Mouse (Mus musculus) stomach, embryonic 16.5 days (tissue): ENCODE measurements at regions not wholly inside any gene's neighbourhood (a gene's known extent, or its start where the extent isn't known, plus 50 kb on each side); places are given as distances from the start of the nearest gene placed in this dataset.

Experiments
- ATAC-seq: fragments of 200-750 bp; cut with Nextera tagmentation; 2 replicates; pipeline ENCODE4 v1.8.0; 2017; ENCODE audit warnings: moderate number of reproducible peaks, moderate TSS enrichment; ENCODE audit not compliant: insufficient read depth, low FRiP score
- H3K27ac ChIP-seq: fragments of 300-500 bp; sonication (generic); 2 replicates; pipeline ENCODE4 v1.5.1; 2014; ENCODE audit warnings: low read length
- H3K27me3 ChIP-seq: fragments of 300-500 bp; sonication (generic); 2 replicates; pipeline ENCODE4 v1.6.1; 2014; ENCODE audit warnings: low read length, control low read depth, mixed read lengths; ENCODE audit not compliant: control insufficient read depth, insufficient read depth
- H3K36me3 ChIP-seq: fragments of 300-500 bp; sonication (generic); 2 replicates; pipeline ENCODE4 v1.6.1; 2014; ENCODE audit warnings: low read length; ENCODE audit not compliant: control insufficient read depth, insufficient read depth
- H3K4me1 ChIP-seq: fragments of 300-500 bp; sonication (generic); 2 replicates; pipeline ENCODE4 v1.6.1; 2014; ENCODE audit warnings: low read length, control low read depth, mixed read lengths; ENCODE audit not compliant: control insufficient read depth, insufficient read depth
- H3K4me2 ChIP-seq: fragments of 300-500 bp; sonication (generic); 2 replicates; pipeline ENCODE4 v1.6.1; 2014; ENCODE audit warnings: low read depth, low read length, mixed read lengths
- H3K4me3 ChIP-seq: fragments of 300-500 bp; sonication (generic); replicated peaks from 2 replicates; pipeline ENCODE4 v1.5.1; 2014; ENCODE audit warnings: mild to moderate bottlenecking, low read length
- H3K9ac ChIP-seq: fragments of 300-500 bp; sonication (generic); 2 replicates; pipeline ENCODE4 v1.6.1; 2014; ENCODE audit warnings: low read length
- H3K9me3 ChIP-seq: fragments of 300-500 bp; sonication (generic); replicated peaks from 2 replicates; pipeline ENCODE4 v1.6.1; 2016; ENCODE audit warnings: low read length, control low read depth; ENCODE audit not compliant: control insufficient read depth
- WGBS: fragments of 180-500 bp; shearing (Covaris S2); extraction: QIAGEN DNeasy Blood & Tissue Kit; methylation state at CpG from one replicate; pipeline ENCODE4 v1.1.7; 2014; 5-methylcytosine and 5-hydroxymethylcytosine counted together

DNA sequence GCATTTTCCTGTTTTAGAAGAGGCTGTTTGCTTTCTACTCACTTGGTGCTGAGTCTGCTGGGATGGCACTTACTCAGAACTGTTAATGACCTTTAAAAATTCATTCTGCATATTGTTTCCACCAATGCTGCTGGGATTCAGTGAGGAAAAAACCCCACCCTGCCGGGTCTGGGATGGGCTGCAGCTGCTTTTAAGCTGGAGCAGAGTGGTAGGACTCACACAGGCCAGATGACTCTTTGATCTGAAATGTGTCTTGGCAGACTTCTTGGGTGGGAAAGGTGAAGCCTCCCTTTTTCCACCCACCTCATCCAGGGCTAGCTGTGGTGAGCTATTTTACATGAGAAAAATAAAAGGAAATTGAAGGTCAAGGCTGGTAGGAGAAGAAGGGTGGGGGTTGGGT lies 56.4 kb upstream of the Ddhd1 start:
- Histone ChIP-seq H3K4me3 (no peak overlapping the region), H3K9me3 (no peaks in the 10 kb centered on the region), H3K4me2 (no peak overlapping the region), H3K4me1 (no peaks in the 10 kb centered on the region), H3K27me3 (no peaks in the 10 kb centered on the region), H3K36me3 (no peaks in the 10 kb centered on the region), H3K9ac (no peak overlapping the region), H3K27ac (no peak overlapping the region)
- no peak for ATAC-seq
- WGBS: 21% methylated on average over 1 of the region's 1 CpGs

GRCm38 (mm10) chr14:45714786-45715185 lies 56.8 kb upstream of the Ddhd1 start:
- Histone ChIP-seq H3K36me3 (no peaks in the 10 kb centered on the region), H3K4me3 (no peak overlapping the region), H3K9me3 (no peaks in the 10 kb centered on the region), H3K27ac (no peak overlapping the region), H3K27me3 (no peaks in the 10 kb centered on the region), H3K4me1 (no peaks in the 10 kb centered on the region), H3K4me2 (no peak overlapping the region), H3K9ac (no peak overlapping the region)
- ATAC-seq: no peak

DNA sequence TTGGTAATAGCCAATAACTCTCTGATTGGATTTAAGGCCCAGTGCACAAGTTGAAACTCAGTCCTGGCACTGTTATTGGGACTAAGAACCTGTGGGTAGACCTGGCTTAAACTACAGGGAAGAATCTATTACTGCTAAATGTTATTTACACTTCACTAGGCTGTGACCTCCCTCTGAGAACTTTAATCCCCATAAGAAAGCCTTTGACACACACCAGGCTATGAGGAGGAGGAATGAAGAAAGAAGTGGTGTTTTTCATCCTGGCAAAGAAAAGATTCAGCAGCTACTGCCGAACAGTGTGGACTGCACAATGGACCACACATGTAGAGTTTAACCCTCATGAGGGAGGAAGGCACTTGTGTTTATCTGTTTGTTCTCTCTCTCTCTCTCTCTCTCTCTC lies 58.2 kb upstream of the Ddhd1 start:
- no peak overlapping the region for H3K9ac ChIP-seq
- H3K4me2 ChIP-seq: no peak overlapping the region
- H3K36me3 ChIP-seq: no peaks in the 10 kb centered on the region

DNA sequence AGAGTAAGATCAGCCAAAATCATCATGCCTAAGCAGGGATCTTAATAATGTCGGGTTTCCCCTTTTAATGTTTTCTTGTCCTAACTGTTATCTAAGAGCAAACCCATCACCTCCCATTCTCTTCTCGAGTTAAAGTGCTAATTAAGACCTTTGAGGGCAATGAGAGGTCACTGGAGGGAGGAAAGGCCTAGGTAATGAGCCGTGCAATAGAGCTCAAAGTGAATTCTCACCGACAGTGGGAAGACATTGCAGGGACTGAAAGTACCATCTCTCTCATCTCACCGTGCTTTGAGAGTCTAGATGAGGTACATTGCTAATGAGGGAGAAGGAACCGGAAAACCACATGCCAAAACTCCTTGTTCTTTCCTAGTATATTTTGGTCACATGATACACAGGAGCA lies 64.9 kb upstream of the Ddhd1 start:
- Histone ChIP-seq H3K27me3 (no peaks in the 10 kb centered on the region), H3K4me1 (no peaks in the 10 kb centered on the region), H3K9me3 (no peaks in the 10 kb centered on the region), H3K4me3 (no peak overlapping the region), H3K4me2 (no peak overlapping the region), H3K9ac (no peak overlapping the region), H3K36me3 (no peaks in the 10 kb centered on the region), H3K27ac (no peak overlapping the region)
- ATAC-seq: no peak
- WGBS: 46% methylated on average over 6 of the region's 6 CpGs

More for the DNA sequence above, 58.2 kb upstream of the Ddhd1 start:
- 26% methylated on average over 1 of the region's 1 CpGs for WGBS
- Histone ChIP-seq H3K9me3 (no peaks in the 10 kb centered on the region), H3K4me1 (no peaks in the 10 kb centered on the region), H3K4me3 (no peak overlapping the region), H3K27ac (no peak overlapping the region), H3K27me3 (no peaks in the 10 kb centered on the region)
- no peak for ATAC-seq

- H3K9ac ChIP-seq: no peak overlapping the region
- H3K4me3 ChIP-seq: no peak overlapping the region
- H3K27ac ChIP-seq: no peak overlapping the region
- no peak overlapping the region for H3K4me2 ChIP-seq
- no peaks in the 10 kb centered on the region for H3K9me3 ChIP-seq
- no peak for ATAC-seq
- no peaks in the 10 kb centered on the region for H3K27me3 ChIP-seq
- WGBS: 95% methylated on average over 2 of the region's 2 CpGs
- no peaks in the 10 kb centered on the region for H3K4me1 ChIP-seq
- no peaks in the 10 kb centered on the region for H3K36me3 ChIP-seq
Measured at GRCm38 (mm10) chr14:45724341-45724740, 66.4 kb upstream of the Ddhd1 start.

DNA sequence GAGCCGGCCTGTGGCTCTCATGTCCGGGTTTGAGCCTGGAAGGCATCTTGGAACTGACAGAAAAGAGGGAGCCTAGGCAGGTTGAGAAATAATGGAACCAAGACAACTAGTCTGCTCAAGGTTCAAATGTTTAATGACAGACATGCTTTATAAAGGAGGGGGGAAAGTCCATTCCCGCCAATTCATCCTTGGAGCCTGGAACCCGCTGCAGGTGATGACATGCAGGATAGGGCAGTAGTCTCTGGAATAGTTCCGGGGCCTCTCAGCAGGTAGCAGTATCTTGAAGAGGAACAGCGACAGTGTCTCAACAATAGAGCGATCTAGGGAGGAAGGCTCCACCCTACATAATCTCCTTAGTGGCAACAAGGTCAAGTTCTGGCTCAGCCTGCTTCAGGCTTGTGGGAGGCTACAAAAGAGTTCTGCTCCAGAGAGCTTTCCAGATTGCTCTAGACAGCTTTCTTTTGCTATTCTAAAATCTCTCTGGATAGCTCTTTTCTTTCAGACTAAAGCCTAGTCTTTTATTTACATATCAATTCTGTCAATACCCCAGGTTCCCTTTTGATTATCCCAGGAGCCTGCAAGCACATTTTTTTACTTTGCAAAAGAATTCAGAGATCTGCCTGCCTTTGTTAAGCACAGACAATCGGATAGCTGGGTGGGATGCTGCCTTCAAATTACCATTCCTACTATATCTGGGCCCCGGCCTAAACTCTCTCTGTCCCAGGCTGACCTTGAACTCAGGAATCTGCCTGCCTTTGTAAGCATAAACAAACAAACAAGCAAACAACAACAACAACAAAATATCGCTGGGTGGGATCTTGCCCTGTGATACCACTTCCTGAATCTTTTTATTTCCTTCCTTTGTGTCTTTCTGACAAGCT lies 76.8 kb upstream of the Ddhd1 start:
- H3K4me1 ChIP-seq: no peaks in the 10 kb centered on the region
- H3K4me2 ChIP-seq: no peak overlapping the region
- no peak for ATAC-seq
- no peaks in the 10 kb centered on the region for H3K9me3 ChIP-seq
- H3K36me3 ChIP-seq: no peaks in the 10 kb centered on the region
- H3K27ac ChIP-seq: no peak overlapping the region
- no peak overlapping the region for H3K9ac ChIP-seq
- no peaks in the 10 kb centered on the region for H3K27me3 ChIP-seq
- 70% methylated on average over 10 of the region's 10 CpGs for WGBS
- H3K4me3 ChIP-seq: no peak overlapping the region

DNA sequence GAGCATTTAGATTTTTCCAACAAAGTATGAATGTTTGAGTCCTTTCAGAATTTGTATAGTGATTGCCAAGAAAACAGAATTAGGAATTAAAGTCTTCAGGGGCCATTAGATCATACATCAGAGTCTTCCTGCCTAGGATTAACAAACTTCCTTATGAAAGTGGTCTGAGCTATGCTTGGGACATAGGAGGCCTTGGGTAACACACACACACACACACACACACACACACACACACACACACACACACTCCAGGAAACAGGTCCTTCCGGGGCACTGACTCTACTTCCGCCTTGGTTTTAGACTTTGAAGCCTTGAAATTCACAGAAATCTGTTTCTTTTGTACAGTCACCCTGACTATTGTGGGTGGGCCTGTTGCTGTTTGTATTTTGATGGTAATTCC lies 80.0 kb upstream of the Ddhd1 start:
- H3K4me2 ChIP-seq: no peak overlapping the region
- 81% methylated on average over 2 of the region's 2 CpGs for WGBS
- no peaks in the 10 kb centered on the region for H3K36me3 ChIP-seq
- no peaks in the 10 kb centered on the region for H3K9me3 ChIP-seq
- no peak overlapping the region for H3K27ac ChIP-seq
- no peak overlapping the region for H3K4me3 ChIP-seq
- no peaks in the 10 kb centered on the region for H3K4me1 ChIP-seq
- ATAC-seq: no peak
- H3K9ac ChIP-seq: no peak overlapping the region
- no peaks in the 10 kb centered on the region for H3K27me3 ChIP-seq

DNA sequence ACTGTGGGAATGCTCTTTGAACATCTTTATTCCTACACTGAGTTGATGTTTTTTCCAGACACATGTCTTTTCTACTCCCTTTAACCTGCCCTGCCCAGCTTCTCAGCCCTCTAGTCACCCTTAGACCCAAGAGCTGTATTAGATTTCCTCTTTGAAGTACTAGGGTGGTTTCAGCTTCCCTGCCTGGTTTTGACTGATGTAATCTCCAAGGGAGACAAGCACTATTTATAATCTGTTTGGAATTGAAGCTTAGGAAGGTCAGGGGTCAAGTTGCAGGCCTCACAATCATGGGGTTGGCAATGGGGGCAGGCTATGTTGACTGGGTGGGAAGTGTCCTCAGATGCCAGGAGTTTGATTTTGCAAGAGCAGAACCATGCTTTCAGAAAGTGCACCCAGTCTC lies 81.7 kb upstream of the Ddhd1 start:
- no peaks in the 10 kb centered on the region for H3K36me3 ChIP-seq
- H3K4me1 ChIP-seq: no peaks in the 10 kb centered on the region
- no peak overlapping the region for H3K27ac ChIP-seq
- no peak overlapping the region for H3K9ac ChIP-seq
- H3K4me2 ChIP-seq: no peak overlapping the region
- H3K4me3 ChIP-seq: no peak overlapping the region
- ATAC-seq: no peak
- H3K9me3 ChIP-seq: no peaks in the 10 kb centered on the region
- no peaks in the 10 kb centered on the region for H3K27me3 ChIP-seq

DNA sequence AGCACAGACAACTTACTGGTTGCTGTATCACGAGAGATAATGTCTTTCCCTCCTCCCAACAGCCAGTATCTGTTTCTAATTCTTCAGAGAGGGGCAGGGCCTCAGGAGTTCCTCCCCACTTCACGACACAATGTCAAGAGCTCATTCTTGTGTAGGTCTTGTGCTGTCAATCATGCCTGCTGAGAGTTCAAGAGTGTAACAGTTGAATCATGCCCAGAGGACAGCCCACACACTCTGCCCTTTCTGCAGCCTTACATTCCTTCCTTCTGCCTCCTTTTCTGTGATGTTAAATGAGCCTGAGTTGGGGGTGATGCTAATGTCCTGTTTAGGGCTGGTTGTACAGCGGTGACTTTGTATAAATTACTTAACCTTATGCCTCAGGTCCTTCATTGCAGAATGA lies 82.7 kb upstream of the Ddhd1 start:
- Histone ChIP-seq H3K4me2 (no peak overlapping the region), H3K27ac (no peak overlapping the region), H3K4me1 (no peaks in the 10 kb centered on the region), H3K27me3 (no peaks in the 10 kb centered on the region), H3K9ac (no peak overlapping the region), H3K36me3 (no peaks in the 10 kb centered on the region), H3K9me3 (no peaks in the 10 kb centered on the region), H3K4me3 (no peak overlapping the region)
- WGBS: 38% methylated on average over 3 of the region's 3 CpGs
- ATAC-seq: no peak
